Mouse (Mus musculus): ENCODE data around the gene Dnaja3.

GRCm38 (mm10) chr16:4629950-4630349 is 9.8 kb upstream of the Dnaja3 start:
- TF ChIP-seq CTCF (IDR thresholded peaks at IDR 0.05; ENCODE audit: borderline replicate concordance, insufficient read depth, low read depth, low read length) (peak; percentile 98), POLR2A (IDR thresholded peaks at IDR 0.05; ENCODE audit: borderline replicate concordance, insufficient read depth, low read length) (no peak)

All from cerebellum, adult 2 months (tissue).